Mouse (Mus musculus) E14TG2a.4 (cell line): ENCODE results near the gene Mef2a.

Experiments used
- CTCF ChIP-seq: conservative IDR thresholded peaks from 2 replicates; pipeline ENCODE4 v1.5.1; 2014; ENCODE audit warnings: low read length
- NANOG ChIP-seq: IDR thresholded peaks from 2 replicates; pipeline ENCODE4 v1.6.1; 2014; ENCODE audit warnings: borderline replicate concordance, low read length, mixed read lengths
- POU5F1 ChIP-seq: IDR thresholded peaks from 2 replicates; pipeline ENCODE4 v1.6.1; 2014; ENCODE audit warnings: low read length, borderline replicate concordance

DNA sequence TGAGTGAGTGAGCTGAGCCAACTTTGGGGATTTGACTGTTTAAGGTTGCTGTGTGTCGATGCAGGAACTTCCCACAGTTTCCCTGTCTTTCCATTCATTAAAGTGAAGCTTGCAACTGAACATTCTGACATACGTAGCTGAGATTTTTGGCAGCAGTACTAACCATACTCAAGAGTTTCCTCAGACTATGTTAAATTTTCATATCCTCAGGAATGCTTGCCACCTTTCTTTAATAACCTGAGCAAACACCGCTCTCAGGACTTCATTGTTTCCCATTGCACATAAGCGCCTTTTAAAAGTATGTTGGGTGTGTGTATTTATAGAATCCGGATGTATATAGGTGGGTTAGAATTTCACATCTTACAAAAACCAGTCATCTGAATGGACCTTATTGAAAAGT, 45.5 kb upstream of the Mef2a start:
- TF ChIP-seq CTCF = no peak
- TF ChIP-seq POU5F1 = no peak
- TF ChIP-seq NANOG = no peak
